Mouse (Mus musculus) cerebellum, adult 11-12 months (tissue): ENCODE measurements around the gene Gm8251.
"Not testable (repeated sequence)": the region's sequence is repeated elsewhere in the genome, so short reads cannot be mapped to it uniquely, and the experiment has no call there.

Source experiments
- DNase-seq: peaks from one replicate; pipeline ENCODE4 v3.0.0; 2022

The Gm8251 gene

DNA sequence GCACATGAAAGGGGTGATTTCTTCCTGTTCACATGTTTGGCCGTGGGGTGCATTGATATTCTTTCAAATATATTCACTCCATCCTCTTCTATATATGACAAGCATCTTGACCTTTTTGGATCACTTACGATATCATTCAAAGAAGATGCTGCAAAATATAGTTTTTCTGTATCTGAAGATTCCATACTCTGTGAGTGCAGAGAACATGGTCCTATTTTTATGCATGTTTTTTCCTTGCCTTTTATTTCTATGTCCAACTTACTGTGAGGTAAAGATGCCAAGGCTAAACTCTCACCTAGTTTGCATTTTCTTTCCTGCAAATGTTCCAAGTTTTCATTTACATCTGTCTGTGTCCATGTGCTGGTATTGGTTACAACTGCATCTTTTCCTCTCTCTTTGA lies at the start of gene Gm8251:
Gene Gm8251 (minus strand): TSS at position 101 of the 400 bp plus-strand sequence.
- DNase-seq = no peak

DNA sequence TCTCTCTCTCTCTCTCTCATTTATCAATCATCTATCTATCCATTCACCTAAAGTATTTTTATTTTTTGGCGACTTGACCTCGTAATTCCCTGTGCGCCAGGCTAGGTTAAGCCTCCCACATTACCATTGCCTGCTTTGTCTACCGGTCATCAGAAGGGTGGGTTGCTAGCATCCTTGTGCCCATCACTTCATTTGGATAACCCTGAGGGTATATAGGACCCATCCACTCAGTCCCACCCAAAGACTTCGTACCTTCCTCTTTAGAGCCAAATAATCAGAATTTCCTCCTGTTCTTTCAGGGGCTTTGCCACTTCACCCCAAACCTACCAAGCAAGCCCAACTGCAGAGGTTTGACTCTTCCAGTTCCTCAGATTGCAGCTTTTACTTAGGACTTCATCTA lies 41.2 kb upstream of the Gm8251 start:
- DNase-seq = peak; percentile 20

DNA sequence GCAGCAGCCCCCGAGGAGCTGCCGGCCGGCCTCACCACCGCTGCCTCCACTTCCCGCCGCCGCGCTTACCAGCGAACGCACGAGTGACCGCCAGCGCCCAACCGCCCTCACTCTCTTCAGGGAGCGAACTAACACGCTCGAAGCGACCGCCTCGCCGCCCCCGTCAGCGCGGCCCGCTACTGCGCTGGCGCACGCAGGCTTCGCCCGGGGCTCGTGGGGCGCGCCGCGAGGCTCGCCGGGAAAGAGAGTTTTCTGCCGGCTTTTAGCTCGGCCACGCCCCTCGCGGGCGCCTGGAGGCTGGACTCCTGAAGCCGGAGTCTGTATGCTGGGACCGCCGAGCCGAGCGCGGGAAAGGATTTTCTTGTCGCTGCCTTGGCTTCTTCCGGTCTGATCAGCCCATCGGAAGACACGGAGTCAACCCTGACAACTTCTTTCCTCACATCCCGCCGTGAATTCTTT lies 40.6 kb upstream of the Gm8251 start, which contains the start of gene Tex30:
Gene Tex30 (minus strand): TSS at position 183 of the 459 bp plus-strand sequence.
- DNase-seq = peak; percentile 92

DNA sequence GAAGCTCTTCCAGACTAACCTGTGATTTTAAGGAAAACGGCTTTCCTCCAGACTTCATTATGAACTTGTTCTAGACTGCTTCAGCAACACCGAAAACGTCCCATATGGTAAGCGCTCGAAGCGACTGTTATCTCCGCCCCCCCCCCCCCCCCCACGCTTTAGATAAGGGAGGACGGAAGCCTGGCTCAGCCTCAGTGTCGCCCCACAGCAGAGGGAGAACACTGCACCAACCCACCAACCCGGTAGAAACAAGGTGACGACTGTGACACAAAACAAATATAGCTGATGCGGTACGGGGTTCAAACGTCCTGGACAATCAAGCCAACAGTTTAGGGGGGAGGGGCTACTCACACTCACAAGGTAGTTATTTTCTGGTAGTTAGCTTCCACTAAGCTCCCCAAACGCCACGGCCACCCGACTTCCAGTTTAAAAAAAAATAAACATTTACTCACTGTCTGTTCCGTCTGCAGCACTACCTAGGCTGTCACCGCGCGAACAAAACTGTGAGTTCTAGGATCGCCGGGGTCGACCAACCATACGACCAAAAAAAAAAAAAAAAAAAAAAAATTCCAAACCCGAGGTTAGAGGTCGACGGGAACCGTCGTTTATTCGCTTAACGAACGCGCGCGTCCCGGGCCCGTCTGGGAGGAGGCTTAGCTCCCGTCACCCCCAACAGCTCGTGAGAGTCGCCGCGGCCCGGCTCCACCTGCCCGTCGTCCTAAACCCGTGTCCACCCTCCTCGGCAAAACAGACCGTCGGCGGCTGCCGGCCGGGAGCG lies 39.9 kb upstream of the Gm8251 start:
- DNase-seq = peak; percentile 56

DNA sequence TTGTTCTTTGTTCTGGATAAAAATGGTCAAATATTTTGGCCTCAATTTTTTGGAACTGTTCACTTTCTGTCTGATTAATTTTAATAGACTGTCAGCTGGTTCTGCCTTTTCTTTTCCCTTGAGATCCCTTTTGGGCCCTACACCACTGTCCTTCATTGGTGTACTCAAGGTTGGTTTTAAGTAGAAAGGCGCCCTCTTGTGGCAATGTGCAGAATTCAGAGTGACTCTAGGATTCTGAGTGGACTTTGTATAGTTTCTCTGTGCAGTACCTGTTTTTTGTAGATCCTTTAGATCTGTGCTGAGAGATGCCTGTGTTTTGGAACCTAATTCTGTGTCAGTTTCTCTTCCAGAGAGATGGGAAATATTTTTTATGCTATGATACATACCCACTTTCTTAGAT lies 2.9 kb upstream of the Gm8251 start:
- DNase-seq = no peak

DNA sequence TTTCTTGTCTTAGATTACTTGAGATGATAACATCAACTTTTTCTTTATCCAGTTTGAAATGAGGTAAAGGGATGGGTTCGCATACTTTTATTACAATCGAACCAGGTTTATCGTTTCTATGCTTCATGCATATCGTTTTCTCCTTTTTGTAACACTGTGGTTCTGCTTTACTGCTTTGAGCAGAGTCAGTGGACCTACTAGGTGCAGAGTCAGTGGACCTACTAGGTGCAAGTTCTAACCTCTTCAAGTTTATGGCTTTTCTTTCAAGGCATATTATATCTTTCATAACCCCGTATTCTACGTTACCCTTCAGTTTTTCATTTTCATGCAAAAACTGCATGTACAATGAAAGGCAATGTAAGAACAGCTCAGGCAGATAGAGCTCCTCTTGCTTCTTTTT lies 1.7 kb upstream of the Gm8251 start:
- DNase-seq = no peak

DNA sequence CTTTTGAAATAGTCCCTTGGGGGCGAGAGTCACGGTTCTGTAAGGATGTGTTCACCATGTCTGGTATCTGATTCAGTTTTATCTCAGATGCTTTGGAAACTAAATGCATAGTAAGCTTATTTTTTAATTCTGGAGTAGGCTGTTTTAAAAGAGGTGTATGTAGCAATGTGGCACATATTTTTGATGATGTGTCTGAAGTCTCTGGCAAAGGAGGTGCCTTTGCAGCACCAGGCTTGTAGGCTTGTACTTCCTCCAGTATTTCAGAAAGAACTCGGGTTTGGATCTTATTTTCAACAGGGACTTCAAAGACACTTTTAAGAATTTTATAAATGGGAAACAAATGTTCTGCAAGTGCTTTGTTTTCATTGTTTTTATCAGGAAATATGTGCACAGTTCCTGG lies 3.9 kb downstream of the Gm8251 start:
- DNase-seq = no peak

DNA sequence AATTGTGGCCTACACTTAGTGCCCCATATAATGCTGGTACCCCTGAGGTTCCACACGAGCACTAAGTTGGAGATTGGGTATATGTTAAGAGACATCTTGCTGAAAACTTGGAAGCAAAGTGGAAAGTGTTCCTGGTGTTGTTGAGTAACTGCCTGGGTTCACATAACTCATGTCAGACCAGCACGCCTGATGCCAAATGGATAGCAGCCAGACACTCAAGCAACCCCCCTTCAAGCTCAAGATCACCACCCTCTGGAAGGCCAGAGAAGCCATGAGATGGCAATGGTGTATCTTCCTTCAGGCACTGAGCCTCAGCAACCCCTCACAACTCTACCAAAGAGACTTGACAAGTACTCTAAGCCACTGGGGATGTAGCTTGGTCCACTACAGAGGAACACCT lies 15.2 kb downstream of the Gm8251 start:
- no peak for DNase-seq

DNA sequence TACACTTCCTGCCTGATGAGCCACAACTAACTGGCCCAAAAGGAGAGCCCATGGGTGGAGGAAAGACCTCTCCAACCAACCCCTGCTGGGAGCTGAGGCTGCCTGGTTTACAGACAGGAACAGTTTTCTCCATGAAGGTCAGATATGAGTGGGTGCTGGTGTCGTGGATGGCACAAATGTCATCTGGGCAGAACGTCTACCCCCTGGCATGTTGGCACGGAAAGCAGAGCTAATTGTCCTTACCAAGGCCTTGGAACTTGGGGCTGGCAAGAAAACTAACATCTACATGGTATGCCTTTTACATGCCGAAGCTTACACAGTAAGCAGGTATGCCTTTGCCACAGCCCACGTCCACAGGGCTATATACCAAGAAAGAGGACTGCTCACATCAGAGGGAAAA lies 16.0 kb downstream of the Gm8251 start:
- DNase-seq = not testable (repeated sequence)

DNA sequence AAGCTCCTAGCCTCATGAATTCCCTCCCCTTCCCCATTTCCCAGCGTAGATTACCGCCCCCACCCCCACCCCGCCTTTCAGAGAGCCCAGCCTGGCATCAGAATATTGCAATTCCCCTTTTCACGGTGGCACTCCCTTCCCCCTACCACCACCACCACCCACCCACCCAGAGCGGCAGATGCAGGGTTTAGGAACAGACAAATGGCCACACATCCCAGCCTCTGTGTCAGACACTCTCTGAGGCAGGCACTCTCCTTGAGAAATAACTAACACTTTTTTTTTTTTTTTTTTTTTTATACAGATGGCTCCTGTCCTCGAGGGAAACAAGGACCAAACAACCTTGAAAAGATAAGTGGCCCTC lies 19.2 kb downstream of the Gm8251 start:
- DNase-seq = no peak

DNA sequence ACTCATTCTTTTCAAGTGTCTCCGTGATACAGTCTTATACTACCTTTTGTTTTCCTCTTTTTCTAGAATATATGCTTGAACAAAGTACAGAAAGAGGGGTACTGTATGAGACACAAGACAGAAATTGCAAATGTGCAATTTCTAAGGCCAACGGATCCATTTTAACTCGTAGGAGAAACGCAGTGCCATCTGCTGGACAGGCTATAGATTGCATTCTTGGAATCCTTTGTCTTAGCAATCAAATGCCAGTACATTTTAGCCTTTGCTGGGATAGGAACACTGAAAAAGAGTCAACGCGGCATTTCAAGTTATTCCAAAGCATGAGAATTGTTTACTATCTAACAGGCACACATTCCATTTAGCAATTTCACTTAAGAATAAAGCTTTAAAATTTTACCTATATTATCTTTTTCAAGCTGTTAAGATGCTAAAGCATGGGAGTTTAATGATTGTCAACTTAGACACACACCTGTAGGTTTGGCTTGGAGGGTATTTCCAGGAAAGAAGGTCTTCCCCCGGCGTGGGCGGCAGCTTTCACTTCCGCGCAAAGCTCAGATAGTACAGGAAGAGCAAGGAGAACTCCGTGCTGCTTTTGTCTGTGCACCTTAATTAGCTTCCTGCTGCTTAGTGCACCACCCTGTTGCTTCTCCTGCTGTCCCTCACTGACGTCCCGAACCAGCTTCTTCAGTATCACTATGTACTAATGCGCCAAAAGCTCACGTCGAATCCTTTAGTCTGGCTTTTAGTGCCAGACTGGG lies 19.8 kb downstream of the Gm8251 start:
- DNase-seq = peak; percentile 12

DNA sequence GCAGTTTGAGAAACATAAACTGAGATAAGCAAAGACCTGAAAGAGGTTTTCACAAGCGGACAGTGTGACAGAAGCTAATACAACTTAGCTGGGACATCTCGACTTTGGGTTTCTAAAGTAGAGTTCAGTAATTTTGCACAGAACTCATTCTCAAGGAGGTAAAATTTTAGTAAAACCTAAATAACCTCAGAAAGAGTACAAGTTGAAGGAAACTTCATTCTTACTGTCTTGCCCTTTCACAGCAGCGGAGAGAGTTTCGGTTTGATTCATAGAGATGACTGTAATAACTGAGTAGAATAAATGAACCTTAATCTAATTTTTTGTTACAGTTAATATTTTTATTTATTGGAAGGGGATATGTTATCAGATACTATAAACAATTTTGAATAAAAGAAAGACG lies 28.8 kb downstream of the Gm8251 start:
- no peak for DNase-seq

DNA sequence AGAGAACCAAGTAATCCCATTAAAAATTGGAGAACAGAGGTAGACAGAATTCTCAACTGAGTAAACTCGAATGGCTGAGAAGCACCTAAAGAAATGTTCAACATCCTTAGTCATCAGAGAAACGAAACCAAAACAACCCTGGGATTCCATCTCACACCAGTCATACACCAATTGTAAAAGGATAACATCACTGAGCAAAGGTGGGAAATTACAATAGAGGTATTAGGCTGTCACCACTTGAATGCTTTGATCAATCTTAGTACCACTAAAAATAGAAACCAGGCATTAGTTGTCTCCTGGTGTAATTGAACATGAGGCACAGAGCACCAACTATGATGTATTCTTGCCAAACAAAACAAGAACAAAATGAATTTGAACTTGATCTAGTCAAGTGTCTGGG lies 29.5 kb downstream of the Gm8251 start:
- no peak for DNase-seq

DNA sequence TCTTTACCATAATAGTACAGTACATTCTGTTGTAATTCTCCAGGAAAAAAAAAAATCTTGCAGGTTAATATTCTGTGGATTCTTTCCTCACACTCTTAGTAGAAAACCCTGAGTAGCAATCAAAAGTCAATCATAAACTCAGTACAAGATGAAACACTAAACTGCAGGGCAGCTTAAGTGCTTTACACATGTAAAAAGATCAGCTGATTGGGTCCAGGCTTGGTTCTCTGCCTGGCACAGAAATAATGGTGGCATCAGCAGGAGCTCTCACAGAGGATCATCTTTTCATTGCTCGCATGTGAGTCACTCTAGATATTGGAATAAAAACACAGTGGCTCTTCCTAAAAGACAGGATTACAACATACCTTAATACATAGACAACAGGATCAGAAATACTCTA lies 34.1 kb downstream of the Gm8251 start:
- DNase-seq = no peak

DNA sequence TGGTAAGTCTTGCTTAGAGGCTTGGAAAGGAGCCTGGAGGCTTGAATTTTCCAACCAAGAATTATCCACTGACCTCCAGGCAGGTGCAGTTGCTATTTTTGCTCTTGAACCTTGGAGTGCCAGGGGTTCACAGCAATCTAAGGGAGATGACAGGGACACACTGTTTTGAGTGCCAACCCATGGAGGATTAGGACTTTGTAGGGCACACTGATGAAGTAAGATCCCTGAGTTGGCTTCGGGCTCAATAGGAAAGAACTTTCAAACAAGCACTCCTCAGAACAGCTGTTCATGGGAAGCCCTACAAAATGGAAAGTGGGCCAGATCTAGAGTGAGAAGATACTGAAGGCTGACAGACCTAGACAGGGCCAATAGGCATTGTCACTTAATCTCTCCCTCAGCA lies 39.1 kb downstream of the Gm8251 start:
- no peak for DNase-seq

DNA sequence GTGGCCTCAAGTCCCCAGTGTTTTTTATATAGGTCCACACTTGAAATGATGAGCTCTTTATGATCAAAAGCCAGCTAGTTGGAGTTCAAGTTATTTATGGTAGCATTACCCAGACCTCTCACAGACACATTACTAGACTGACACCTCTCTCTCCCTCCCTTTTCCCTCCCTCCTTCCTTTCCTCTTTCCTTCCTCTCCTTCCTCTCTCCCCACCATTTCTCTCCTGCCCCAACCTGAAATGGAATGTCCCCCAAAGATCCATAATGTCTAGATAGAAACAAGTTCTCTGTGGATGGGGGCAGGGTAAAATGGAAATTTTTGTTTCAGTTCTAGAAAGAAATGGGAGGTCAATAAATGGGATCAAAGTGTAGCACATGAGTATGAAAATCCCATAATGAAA lies 41.8 kb downstream of the Gm8251 start, which contains the start of gene Mettl21c:
Gene Mettl21c (minus strand): TSS at position 101 of the 400 bp plus-strand sequence.
- no peak for DNase-seq

DNA sequence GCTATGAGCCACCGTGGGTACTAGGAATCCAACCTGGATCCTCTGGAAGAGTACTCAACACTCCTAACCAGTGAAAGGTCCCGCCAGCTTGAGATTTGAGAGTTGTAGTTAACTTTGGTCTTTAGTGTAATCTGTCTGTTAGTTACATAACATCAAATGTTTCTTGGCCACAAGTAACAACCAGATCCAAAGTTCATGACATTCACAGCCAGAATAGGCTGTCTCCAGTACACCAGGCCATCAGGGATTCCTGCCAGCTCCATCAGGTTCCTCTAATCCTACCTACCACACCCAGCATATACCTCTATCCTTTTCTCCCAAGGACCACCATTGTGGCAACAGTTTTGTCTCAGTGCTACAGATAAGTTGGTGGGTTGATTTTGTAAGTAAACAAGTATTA lies 46.2 kb downstream of the Gm8251 start:
- DNase-seq = no peak
